Mouse (Mus musculus) telencephalon, adult 2 months (tissue): Measurements from ENCODE around the gene Phldb2.

ENCODE experiments used
- DNase-seq: peaks from one replicate; pipeline ENCODE4 v3.0.0-alpha.2; 2011; ENCODE audit warnings: low read depth, low spot score

Gene Phldb2

DNA sequence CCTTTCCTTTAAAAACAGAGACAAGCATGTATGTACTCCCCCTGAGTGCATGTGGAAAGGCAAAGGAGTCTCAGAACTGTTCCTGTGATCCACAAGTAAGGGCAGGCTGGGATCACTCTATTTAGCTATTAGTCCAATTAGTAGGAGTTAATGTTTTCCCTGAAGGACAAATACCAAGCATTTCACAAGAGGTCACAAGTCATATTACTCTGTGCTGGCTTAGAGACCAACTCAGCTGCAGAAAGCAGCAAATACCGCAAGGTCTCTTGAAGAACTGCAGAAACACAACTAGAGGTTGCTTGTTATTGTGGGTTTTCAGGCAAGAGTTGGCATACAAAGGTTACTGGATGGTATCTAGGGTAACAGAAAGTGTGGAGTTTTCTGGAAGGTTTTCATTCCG lies 59.6 kb downstream of the Phldb2 start:
- no peak for DNase-seq

- DNase-seq: no peak
Measured at GRCm38 (mm10) chr16:45892928-45893327, 60.5 kb downstream of the Phldb2 start.

DNA sequence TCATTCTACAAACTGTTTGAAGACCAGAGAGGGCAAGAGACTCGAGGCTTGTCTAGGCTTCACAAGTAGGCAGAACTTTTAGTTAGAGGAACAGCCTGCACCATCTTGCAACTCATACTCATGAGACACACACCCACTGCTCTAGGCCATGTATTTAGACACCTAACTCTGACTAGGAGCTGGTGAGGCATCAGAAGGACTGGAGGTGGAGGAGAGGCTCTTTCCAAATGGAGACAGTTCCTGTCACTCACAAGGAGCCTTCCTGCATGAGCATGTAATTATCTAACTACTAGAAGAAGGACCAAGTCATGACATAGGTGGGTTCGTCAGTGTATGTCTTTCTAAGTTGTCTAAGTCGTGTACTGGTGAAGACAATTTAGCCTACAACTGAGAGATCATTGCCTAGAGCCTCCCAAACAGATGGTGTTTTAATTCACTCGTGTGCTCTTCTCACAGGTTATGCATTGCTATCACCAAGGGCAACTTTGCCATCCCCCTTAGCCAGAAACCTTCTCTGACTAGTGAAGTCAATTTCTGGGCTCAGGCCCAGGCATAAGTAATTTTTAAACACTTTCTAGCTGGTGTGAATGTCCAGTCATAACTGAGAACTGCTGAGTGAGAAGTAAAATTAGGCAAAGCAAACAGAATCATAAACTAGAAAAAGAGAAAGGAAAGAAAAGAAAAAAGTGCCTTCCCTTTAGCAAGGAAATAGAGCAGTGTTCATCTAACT lies 62.8 kb downstream of the Phldb2 start:
- DNase-seq: peak; percentile 52

GRCm38 (mm10) chr16:45889636-45890035 lies 63.8 kb downstream of the Phldb2 start:
- DNase-seq: no peak

GRCm38 (mm10) chr16:45886599-45886998 lies 66.8 kb downstream of the Phldb2 start:
- no peak for DNase-seq

GRCm38 (mm10) chr16:45884194-45884593 lies 69.2 kb downstream of the Phldb2 start:
- DNase-seq: no peak

DNA sequence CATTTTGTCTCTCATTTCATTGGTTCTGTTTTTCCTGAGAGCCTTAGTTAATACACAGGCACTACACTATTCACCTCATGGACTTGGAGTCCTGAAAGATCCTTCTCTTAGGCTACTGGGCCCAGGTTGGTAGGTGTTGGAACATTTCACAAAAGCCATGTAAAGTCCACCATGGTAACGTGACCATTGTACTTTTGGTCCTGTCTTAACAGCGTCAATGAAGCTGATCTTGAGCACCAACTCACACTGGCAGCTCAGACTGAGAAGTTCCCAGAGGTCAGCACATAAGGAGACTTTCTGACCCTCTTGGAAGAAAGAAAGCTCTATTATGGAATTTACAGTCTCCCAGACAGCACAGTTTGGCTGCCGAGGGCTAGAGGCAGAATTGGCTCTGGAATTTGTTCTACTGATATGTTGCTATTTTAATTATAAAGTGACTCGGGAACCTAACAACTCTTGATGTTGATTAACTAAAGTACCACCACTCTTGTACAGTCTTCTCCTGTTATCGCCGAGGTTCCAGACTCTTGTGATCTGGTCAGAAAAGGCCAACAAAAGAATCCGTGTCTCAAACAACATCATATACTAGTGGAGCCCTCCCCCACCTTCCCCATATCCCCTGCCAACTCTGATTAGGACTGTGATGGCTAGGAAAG lies 72.1 kb downstream of the Phldb2 start:
- no peak for DNase-seq

- no peak for DNase-seq
Measured at GRCm38 (mm10) chr16:45880101-45880751, 73.2 kb downstream of the Phldb2 start.

DNA sequence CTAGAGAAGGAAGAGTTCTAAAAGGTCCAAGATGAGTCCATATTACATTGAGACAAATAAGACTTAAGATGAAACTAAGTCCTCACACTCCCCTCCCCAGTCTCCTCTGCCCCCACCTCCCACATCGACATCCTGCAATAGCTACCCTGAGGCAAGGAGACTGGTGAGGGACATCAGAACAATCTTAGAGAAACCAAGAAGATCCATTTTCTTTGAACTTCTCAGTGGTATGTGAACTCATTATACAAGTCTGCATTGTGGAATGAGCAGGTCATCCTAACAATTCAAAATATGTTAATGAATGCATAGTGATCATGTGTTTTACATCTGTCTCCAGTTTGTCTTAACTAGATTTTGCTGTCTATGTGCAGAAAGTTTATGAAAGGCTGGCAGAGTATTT lies 75.7 kb downstream of the Phldb2 start:
- DNase-seq: no peak

- DNase-seq: no peak
Measured at GRCm38 (mm10) chr16:45877171-45877570, 76.2 kb downstream of the Phldb2 start.

DNA sequence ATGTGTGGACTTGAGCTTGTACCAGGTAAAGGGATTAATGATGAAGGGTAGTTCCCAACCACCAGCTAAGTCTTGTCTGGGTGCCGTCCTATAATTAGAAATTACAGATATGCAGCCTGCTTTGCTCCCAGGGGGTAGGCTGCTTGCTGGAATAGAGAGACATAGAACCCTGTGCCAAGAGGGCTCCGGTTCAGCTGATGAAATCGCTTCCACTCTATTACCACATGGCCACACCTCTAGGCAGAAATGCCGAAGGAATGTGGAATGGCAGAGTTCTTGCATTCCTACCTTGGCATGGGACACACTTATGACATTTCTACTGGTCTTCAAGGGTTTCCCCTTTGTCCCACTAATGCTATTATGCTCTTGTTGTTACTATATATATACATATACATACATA lies 80.0 kb downstream of the Phldb2 start:
- no peak for DNase-seq

DNA sequence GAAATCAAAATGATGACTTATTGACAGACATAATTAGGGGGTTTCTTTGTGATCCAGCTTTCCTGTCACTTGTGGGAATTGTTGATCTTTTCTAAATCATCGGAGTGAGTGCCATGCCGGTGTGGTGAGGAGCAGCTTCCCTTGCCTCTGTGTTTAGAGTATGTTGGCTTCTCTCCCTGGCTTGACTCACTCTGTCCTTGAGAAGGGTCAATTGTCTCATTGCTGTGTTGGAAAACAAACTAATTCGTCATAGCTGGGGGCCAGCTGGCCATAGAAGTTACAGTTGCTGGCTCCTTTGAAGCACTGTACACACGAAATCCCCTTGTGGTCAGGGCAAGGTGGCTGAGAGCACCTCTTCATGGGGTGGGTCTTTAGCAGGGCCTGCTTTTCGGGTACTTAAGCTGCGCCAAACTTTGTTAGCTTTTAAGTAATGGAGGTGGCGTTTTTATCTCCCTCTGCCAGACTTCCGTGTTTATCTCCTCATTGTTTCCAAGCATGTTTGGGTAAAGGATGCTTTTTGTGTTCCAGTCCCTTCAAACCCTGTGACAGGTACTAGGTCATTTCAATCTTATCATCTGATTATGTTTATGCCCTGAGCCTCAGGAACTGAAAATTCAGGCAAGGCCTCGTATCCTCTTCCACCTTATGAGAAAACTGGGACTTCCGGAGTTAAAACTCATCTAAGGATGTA lies 82.0 kb downstream of the Phldb2 start:
- DNase-seq: no peak

DNA sequence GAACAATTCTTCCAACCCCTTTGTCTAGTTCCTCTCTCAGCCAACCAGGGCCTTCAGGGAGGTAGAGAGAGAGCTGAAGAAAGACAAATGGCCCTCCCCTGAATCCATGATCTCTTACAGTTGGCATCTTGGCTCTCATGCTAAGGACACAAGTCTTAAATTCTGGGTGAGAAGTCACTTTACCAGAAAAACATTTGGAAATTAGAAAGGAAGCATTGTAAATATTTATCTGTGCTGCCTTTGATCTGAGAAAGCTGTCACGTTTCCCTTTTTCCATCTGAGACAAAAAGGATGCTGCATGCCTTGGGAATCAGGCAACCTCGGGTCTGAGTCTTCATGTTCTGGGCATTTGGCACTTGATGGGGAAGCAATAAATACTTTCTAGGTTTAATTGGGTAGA lies 82.7 kb downstream of the Phldb2 start:
- DNase-seq: no peak

GRCm38 (mm10) chr16:45869044-45869443 lies 84.4 kb downstream of the Phldb2 start:
- no peak for DNase-seq

GRCm38 (mm10) chr16:45857277-45857863 lies 96.0 kb downstream of the Phldb2 start:
- no peak for DNase-seq

DNA sequence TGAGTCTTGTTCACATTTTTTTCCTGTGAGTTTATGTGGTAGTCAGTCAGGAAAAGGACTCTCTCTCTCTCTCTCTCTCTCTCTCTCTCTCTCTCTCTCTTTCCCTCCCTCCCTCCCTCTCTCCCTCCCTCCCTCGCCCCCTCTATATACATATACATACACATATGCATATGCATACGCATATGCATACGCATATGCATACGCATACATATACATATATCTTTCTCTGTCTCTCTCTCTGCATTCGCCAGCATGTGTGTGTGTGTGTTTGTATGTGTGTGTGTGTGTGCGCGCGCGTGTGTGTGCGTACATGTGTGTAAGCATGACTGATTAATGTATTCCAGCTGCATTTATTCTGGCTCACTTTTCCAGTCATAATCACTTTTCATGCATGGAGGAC lies 98.9 kb downstream of the Phldb2 start:
- DNase-seq: no peak

DNA sequence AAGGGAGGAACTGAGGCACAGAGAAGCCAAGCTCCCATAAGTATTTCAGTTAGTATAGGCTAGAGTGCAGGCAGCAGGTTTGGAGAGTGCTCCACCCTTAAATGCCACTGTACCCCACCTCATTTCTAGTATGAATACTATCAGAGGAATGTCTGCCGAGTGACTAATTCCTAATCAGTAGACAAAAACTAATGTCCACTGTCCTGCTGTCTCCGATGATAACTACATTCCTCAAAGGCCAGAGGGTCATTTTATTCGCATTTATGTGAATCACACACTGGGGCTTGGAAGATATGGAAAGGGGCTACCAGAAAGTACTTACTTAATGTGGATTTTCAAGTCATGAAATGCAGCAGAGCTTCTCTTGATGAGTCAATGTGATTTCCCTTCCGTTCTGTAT lies 104.4 kb downstream of the Phldb2 start:
- no peak for DNase-seq

- DNase-seq: no peak
Measured at GRCm38 (mm10) chr16:45844875-45845274, 108.5 kb downstream of the Phldb2 start.

GRCm38 (mm10) chr16:45844049-45844780 lies 109.2 kb downstream of the Phldb2 start:
- no peak for DNase-seq

GRCm38 (mm10) chr16:45843351-45843891 lies 110.0 kb downstream of the Phldb2 start:
- DNase-seq: no peak

- no peak for DNase-seq
Measured at GRCm38 (mm10) chr16:45842440-45842839, 111.0 kb downstream of the Phldb2 start.
